Mouse (Mus musculus) ovary, postnatal 10 days (tissue): ENCODE results near the gene Tmem192.

Source experiments
- DNase-seq: peaks from one replicate; pipeline ENCODE4 v3.0.0; 2022; ENCODE audit warnings: low spot score

Tmem192 gene

DNA sequence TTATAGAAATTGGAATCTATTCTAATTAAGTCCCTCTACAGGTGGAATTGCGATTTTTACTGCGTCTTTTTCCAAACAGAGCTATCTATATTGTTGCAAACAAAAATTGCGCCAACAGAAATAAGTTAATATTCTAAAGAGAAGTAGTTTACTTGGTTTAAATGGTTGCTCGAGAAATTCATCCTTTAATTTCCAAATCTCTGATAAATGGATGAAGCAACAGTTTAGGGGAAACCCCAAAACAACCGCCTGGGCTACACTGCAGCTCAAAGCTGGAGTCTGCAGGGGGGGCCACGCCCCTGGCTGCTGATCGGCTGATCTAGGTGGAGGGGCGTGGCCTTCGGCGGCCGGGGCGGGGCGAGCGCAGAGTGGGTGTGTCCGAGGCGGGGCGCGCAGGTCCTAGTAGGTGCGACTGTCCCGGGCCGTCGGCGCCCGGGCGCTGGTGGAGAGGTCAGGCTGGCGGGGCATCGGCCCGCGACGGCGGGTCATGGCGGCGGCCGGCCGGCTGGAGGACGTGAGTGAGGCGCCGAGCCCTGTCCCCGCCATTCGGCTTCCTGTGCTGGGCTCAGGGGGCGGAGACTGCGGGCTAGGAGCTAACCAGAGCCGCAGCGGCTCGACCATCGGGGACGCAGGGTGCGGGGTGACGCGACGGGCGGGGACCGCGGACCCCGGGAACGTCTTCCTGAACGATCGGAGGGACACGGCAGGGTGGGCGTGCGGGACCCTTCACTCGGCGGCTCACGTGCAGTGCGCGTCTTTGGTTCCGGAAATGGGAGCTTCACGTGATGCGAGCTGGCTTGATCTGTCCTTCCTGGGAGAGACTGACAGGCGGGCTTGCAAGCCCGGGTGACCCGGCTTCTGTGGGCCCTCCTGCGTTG lies at the start of gene Tmem192:
Gene Tmem192 (plus strand): TSS at position 366 of the 878 bp plus-strand sequence.
- peak; percentile 88 for DNase-seq

DNA sequence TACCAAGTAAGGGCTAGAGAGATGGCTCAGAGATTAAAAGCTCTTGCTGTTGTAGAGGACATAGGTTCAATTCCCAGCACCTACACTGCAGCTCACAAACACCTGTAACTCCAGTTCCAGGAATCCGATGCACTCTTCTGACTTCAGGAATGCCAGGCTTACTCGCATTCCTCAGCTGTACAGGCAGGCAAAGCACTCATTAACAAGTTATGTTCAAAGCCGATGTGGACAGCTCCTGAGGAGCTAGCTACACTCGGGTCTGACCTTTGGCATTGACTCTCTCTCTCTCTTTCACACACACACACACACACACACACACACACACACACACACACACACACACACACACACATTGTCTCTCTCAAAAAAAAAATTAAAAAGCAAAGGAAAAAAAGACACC lies 48.3 kb upstream of the Tmem192 start:
- DNase-seq: no peak

DNA sequence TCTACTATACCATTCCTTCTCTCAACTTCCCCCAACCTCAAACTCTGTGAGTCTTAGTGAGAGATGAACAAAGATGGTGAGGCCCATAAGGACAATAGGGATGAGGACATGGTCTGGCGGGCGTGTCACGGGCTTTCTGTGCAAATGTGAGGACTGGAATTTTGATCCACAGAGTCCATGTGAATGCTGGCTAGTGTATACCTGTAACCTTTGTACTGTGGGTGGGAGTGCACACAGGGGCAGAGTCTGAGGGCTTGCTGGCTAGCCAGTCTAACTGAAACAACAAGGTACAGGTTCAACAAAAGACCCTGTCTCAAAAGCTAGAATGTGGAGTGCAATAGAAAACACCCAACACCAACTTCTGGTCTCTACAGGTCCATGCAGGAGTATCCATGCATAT lies 46.3 kb upstream of the Tmem192 start:
- DNase-seq: no peak

DNA sequence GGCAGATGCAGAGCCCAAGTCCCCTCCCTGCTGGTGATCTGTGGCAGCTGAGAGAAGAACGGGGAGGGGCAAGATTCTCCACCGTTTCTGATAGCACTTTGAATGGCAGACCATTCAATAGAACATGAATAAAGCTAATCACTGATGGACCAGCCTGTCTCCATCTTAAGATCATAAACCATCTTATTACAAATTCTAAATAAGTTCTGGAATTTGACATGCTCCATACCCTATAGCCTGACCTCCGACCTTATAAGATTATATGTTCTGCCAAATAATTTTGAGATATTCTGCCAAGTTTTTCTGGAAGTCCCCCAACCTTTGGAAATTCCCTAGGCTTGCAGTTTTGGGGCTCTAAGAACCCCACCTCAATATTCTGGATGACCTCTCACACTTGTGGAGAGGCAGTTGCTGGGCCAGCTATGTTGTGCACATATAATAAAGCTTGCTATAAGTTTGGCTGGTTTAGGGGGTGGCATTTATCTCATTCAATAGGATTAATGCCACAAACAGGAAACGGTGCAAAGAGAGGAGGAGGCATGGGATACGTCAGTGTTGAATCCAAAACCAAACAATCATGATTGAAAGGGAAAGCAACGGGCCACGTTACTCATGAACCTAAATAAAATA lies 45.3 kb upstream of the Tmem192 start:
- no peak for DNase-seq

DNA sequence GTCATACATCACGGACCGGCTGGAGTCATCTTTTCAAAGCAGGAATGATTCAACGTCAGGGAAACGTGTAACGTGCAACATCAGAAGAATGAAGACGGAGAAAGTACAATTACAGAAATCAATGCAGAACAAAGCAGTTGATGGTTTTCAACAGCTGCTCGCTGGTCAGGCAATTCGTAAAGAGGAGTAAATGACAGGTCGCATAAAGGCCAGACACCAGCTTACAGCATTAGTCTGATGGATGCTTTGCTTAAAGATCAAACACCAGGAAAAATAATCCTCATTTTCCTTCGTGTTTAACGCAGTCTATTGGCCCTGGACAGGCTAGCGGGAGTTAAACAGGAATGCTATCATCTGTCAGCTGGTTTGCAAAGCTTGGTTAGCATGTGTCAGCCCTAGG lies 44.8 kb upstream of the Tmem192 start:
- DNase-seq: no peak

DNA sequence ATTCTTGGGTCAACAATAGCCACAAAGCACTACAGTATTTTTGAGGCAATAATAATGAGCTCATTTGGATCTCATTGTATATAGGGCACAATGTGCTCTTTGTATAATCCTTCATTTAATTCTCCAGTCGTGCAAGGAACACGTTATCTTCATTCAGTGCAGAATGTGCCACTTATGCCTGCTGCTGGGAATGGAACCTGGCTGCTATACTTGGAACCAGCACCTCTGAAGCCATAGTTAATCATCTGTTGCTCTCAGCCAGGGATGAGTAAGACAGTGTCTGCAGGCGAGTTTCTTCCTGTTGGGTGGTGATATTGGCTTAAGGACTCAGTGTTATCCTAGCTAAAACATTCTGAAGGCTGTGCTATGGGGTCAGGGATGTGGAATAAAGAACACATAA lies 43.2 kb upstream of the Tmem192 start:
- no peak for DNase-seq

DNA sequence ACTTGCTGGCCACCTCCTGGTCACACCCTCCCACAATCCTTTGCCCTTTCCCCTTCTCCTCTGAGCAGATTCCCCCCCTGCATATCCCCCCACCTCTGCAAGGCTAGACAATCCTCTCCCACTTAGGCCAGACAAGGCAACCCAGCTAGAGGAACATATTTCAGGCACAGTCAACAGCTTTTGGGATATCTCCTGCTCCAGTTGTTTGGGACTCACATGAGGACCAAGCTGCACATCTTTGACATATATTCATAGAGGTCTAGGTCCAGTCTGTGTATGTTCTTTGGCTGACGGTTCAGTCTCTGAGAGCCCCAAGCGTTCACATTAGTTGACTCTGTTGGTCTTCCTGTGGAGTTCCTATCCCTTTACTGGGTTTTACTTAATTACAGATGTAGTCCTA lies 37.0 kb upstream of the Tmem192 start:
- DNase-seq: no peak

DNA sequence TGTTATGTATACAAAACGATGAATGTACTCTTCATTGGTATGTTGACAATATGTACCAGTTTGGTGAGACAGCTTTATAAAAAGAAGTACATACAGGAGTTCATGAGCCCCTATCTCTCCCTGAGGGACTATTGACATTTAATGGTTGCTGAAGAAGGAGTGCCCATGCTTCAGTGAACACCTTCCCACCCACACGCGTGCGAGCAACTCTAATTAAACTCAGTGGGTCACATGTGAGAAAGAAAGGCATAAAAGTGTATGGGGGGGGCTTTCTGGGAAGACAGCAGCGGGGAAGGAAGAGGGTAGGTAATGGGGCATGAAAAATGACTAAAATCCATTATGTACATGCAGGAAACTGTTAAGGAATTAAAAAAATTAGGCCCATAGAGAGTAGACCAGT lies 30.2 kb upstream of the Tmem192 start:
- DNase-seq: no peak

DNA sequence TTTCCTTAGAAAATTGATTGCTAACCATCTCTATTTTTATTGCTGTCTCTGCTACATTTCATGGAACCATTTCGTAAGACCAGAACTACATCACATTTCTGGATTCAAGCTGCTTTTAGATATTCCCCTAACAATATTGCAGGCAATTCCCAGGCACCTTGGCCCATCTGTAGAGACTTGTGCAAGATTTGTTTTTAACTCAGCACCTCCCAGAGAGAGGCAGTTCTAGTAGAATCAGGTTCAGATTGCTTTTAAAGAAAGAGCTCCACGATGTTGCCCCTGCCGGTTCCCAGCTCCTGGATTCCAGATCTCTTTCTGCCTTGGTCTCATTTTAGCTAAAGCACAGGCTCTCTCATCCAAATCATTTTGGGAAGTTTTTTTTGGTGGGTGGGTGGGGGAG lies 23.7 kb upstream of the Tmem192 start:
- no peak for DNase-seq

DNA sequence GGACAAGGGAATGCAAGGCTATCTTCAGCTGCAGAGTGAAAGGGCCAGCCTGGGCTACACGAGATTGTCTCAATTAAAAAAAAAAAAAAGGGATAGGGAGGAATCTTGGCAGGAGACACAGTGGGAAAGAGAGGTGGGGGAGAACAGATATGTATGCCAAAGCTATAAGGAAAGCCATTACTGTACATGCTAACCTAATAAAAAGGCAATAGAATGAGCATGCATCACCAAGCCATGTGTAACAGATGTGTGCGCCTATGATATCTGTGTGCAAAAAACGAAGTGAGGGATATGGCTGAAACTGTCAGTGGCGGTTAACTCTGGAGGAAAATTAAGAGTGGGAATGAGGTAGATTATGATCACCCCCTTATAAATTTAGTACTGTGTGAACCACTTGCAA lies 21.2 kb upstream of the Tmem192 start:
- no peak for DNase-seq

DNA sequence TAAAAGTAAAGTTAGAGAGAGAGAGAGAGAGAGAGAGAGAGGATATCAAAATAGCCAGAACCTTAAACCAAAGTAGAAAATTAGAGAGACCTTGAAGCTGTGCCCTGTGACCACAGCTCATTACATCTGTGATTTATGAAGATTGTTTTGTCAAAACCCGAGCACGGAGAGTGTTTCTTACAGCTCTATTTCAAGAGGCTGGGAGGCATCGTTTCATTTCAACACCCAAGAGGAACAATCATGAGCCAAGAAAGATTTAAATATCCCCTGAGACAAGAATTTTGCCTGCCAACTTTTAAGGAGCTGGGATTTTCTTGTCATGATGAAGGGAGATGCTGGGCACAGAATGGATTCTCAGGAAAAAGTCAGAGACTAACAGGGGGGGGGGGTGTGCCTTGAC lies 20.6 kb upstream of the Tmem192 start:
- DNase-seq: no peak

DNA sequence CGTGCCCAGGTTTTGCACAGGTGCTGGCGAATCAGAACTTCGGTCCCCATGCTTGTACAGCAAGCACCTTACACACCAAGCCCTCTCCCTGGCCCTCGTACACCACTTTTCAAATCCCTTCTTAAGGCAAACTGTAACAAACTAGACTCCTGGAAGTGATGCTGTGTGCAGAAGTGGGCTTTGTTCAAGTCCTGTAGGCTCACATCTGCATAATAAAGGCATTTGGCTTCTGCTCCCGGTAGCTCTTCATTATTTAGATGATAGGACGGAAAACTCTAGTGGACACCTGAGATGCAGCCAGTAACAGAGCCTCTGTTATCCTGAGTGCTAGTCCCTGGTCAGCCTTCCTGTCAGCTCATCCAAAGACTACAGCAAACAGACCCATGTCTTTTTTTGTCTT lies 18.0 kb upstream of the Tmem192 start:
- no peak for DNase-seq

DNA sequence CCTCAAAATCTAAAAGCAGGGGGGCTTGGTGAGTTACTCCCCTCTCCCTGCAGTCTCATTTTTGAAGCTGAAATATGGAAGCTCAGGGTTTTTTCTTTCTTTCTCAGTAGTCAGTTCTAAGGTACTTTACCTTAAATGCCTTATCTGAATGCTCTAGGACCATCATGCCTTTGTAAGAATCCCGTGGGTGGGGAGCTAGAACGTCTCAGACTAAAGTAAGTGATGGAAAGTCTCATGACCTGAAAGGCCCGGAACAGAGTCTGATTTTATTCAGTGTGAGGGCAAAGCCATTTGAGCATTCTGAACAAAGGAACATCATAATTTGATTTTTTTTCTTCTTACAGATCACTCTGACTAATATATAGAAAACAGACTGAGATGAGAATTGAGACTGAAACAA lies 12.0 kb upstream of the Tmem192 start:
- no peak for DNase-seq

DNA sequence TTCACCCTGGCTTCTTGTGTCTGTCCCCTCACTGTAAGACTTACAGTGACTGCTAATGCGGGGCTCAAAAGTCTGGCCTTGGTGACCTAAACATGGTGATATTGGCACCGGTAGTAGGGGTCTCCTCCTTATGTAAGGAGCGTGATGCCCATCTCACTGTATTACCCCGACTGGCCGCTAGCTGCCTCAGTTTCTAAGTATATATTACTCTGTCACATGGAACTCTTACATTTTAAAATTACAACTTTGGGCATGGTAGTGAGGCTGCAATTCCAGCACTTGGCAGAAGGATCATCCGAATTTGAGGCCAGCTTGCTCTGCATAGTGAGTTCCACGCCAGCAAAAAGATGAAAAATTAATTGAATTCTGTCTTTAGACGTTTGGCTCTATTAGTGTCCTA lies 6.0 kb upstream of the Tmem192 start:
- no peak for DNase-seq

DNA sequence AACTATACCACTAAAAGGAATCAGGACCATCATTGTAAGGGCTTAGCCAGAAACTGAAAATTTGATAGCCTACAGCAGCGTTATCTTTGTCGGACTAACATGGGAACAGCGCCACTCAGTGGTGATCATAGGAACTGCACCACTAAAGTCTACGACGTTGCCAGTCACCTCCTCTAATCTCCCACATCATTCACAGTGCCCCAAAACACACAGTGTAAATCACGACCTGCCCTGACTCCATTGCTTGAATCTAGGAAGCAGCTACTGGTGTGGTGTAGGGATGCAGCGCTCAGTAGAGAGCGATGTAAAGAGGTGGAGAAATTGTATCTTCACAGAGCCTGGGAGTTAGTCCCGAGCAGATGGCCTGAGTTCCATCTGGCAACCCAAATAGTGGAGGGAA lies 5.5 kb upstream of the Tmem192 start:
- peak; percentile 66 for DNase-seq

DNA sequence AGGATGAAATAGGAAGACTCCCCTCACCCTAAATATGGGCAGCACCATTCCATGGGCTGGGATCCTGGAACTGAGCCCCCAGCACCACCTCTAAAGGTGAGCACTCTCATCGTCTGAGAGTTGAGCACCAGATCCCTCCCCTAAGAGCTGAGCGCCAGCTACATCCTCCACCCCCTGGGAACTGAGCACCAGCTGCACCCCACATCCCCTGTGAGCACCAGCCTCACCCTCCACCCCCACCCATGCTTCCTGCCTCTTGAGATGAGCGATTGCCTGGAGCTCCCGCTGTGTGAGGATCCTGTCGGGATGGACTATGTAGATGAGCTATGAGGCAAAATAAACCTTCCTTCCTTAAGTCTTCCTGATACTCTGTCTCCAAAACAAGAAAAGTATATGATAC lies 4.0 kb upstream of the Tmem192 start:
- no peak for DNase-seq

DNA sequence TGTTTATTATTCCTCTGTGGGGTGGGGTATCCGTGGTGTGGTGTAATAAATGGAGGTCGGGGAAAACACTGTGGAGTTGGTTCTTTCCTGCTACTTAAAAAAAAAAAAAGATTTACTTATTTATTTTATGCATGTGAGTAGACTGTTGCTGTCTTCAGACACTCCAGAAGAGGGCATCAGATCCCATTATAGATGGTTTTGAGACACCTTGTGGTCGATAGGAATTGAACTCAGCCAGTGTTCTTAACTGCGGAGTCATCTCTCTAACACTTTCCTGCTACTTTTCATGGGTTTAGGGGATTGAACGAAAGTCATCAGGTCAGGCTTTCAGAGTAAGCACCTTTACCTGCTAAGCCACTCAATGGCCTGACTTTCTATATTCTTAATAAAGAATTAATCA lies 2.2 kb upstream of the Tmem192 start:
- DNase-seq: no peak

DNA sequence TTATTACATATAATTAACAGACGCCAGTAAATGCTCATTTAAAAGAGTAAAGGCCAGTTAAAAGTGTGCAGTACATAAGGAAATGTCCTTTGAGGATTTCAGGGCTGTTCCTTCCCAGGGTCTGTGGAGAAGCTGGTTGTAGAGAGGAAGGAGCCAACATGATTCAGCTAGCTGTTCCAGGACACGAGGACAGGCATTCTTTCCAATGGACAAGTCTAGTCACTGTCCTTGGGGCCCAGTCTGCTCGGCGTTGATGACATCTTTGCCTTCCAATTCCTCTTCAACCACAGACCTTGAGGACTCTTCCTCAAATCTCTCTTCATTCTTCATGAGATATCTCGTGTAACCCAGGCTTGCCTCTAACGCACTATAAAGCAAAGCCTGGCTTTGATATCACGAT lies 1.4 kb upstream of the Tmem192 start:
- no peak for DNase-seq

DNA sequence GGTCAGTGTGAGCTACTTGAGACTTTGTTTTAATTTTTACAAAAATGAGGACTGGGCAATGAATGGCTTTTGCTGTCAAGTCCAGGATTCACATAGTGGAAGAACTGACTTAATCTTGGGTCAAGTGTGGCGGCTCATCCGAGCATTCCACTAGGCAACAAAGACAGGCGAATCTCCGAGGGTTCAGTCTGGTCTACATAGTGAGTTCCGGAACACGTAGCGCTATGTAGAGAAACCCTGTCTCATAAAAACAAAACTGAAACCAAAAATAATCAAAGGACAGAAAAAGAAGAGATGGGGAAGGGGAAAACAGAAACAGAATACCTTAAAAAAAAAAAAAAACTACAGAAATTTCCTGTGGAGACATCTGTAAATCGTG lies 555 bp upstream of the Tmem192 start:
- no peak for DNase-seq

DNA sequence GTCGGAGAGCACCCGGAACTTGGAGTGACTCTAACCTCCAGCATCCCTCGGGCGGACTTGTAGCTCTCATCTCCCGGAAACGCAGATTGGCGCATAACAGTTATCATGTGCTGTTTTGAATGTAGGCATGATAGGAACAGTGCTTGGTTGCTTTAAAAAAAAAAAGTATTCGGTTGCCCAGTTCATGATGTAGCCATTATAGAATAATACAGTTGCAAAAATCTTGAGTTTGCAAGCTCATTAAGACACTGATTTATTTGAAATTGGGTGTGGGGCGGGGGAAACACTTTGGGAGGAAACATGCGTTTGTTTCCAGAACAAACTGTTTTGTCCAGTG lies 681 bp downstream of the Tmem192 start:
- no peak for DNase-seq

DNA sequence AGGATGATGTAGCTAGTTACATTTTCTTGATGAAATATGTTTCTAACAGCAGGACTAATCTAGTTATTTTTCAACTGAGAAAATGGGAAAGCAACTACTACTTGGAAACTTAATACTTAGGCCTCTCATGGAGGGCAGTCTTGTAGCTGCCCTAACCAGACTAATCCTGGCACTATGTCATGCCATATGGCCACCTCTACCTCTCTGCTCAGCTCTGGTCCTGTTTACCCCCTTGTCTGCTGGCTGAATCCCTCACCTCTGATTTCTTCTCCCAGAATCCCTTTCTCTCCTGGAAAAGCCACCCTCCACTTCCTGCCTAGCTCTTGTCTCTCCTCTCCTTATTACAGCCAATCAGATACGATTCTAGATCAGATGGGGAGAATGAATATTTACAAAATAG lies 1.4 kb downstream of the Tmem192 start:
- DNase-seq: no peak

DNA sequence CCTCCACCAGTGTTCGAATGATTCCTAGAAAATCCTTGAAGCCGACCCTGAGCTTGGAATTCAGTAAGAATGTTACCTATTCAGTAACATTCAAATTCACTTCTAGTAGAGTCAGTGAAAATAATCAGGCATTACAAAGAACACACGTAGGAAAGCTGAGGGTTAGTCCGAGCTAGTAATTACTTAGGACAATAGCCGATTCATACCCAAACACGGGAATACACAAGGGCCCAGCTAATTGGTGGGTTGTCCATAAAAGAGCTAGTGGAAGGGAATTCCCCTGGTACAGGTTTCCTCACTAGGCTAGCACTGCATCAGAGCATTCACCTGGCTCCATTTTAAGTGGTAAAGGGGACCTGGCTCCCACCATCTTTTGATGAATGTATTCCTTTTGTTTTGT lies 5.1 kb downstream of the Tmem192 start:
- no peak for DNase-seq

DNA sequence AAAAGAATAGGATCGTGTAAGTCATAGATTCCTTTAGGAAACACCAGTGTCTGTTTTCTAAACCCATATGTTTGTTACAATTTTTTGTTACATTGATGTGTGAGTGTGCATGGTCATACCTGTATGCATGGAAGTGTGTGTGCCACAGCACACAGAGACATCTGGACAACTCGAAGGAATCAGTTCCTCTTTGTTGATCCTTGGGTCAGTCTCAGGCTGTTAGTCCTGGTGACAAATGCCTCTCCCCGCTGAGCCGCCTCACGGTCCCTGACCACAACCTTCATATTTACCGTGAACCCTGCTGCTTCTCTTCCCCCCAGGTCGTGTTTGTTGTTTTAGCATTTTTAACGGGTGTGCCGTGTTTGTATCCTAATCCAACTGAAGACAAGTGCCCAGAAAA lies 12.0 kb downstream of the Tmem192 start:
- DNase-seq: no peak

DNA sequence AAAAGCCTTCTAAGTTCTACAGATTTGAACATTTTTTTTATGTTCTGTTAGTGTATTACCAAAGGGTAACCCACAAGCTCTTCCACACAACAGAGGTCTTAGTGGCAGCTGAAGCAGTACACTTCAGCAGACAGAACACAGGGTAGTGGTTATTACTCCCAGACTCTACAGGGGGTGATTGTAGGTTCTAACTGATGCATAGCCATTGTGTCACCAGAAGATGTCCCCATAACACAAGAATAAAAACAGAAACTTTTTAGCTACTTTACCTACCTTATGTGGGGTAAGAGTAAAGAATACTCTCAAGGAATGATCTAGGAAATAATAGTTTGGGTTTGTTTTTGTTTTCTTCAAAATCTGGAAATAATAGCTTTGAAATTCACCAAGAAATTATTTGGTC lies 15.9 kb downstream of the Tmem192 start:
- DNase-seq: no peak
